Mouse (Mus musculus): ENCODE results near the gene Ppp1r13l. TPM values are rescaled to one million over a fixed set of nuclear protein-coding genes. Genes with fewer than 3 reads are reported as not detected.
A peak's percentile ranks its signal among the peaks of the same experiment; 100 is the strongest.

Ppp1r13l gene
- polyA plus RNA-seq, 1 experiment from 2014 or later, result 6.4 TPM

DNA sequence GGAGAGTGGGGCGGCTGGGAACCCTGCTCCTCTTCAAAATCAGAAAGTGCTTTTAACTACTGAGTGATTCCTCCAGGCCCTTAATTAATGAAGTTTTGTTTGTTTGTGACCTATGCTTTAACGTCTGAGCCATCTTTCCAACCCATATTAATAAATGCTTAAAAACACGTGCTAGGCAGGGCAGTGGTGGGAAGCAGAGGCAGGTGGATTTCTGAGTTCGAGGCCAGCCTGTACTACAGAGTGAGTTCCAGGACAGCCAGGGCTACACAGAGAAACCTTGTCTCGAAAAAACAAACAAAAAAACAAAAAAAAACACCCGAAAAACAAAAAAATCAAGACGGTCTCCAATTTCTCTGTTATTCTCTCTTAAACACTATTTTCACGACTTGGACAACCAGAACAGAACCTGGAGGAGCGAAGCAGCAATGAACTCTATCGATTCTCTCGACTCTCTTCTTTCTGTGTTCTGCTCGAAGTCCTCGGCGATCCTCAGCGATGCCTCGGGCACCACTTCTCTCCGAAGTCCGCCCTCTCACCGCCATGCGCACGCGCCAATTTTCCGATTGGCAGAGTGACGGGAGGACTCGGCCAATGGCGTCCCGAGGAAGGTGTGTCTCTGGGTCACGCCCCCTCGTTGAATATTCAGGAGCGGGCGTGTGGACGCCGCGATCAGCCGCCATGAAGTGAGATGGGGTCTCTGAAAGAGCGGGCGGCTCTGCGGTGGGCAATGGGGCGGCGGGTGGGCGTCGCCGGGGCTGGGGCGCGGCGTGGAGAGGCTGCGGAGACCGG, 22.0 kb downstream of the Ppp1r13l start, which contains the start of gene Ercc2:
Gene Ercc2 (plus strand): TSS at position 634 of the 789 bp plus-strand sequence.
- Histone ChIP-seq H3K4me3 (ENCODE audit: low read depth, low read length) (peak within 1 kb of the TSS; percentile 67), H3K4me2 (ENCODE audit: low read depth, low read length, severe bottlenecking) (peak within 1 kb of the TSS; percentile 73), H3K27me3 (ENCODE audit: control insufficient read depth, insufficient read depth, low read length) (no peaks in the 10 kb centered on the region), H3K4me1 (replicated peaks; ENCODE audit: control insufficient read depth, insufficient read depth, low read length) (peaks cover 3% of the 10 kb centered on the region; the same call in 1 of the 2 replicates), H3K36me3 (ENCODE audit: control insufficient read depth, insufficient read depth, low read length) (peaks cover under 1% of the 10 kb centered on the region), H3K9me3 (ENCODE audit: control insufficient read depth, low read length) (no peaks in the 10 kb centered on the region), H3K27ac (ENCODE audit: low read depth, low read length) (peak within 1 kb of the TSS; percentile 7; the same call in 1 of the 2 replicates), H3K9ac (ENCODE audit: low read length) (peak within 1 kb of the TSS; percentile 75)
- peak; percentile 99 for DNase-seq (ENCODE audit: low spot score)
- ATAC-seq (replicated peaks; ENCODE audit: low FRiP score), result peak; percentile 96
- 8% methylated on average over 43 of the region's 48 CpGs for WGBS

GRCm38 (mm10) chr7:19382166-19382541, 22.6 kb downstream of the Ppp1r13l start:
- peak overlapping the region; percentile 67 for H3K4me3 ChIP-seq (ENCODE audit: low read depth, low read length)
- no peaks in the 10 kb centered on the region for H3K9me3 ChIP-seq (ENCODE audit: control insufficient read depth, low read length)
- H3K9ac ChIP-seq (ENCODE audit: low read length), result peak overlapping the region; percentile 75
- H3K4me2 ChIP-seq (ENCODE audit: low read depth, low read length, severe bottlenecking), result peak overlapping the region; percentile 73
- peaks cover 3% of the 10 kb centered on the region; the same call in 1 of the 2 replicates for H3K4me1 ChIP-seq (replicated peaks; ENCODE audit: control insufficient read depth, insufficient read depth, low read length)
- H3K36me3 ChIP-seq (ENCODE audit: control insufficient read depth, insufficient read depth, low read length), result peaks cover 5% of the 10 kb centered on the region
- H3K27ac ChIP-seq (ENCODE audit: low read depth, low read length), result peak overlapping the region; percentile 7; the same call in 1 of the 2 replicates
- DNase-seq (ENCODE audit: low spot score), result no peak
- WGBS, result under 1% methylated on average over 20 of the region's 37 CpGs
- H3K27me3 ChIP-seq (ENCODE audit: control insufficient read depth, insufficient read depth, low read length), result no peaks in the 10 kb centered on the region
- ATAC-seq (replicated peaks; ENCODE audit: low FRiP score), result no peak; the same call in 1 of the 2 replicates

- H3K36me3 ChIP-seq (ENCODE audit: control insufficient read depth, insufficient read depth, low read length), result peaks cover 11% of the 10 kb centered on the region
- H3K4me1 ChIP-seq (replicated peaks; ENCODE audit: control insufficient read depth, insufficient read depth, low read length), result peaks cover 3% of the 10 kb centered on the region; the same call in 1 of the 2 replicates
- H3K4me3 ChIP-seq (ENCODE audit: low read depth, low read length), result no peak overlapping the region
- no peaks in the 10 kb centered on the region for H3K27me3 ChIP-seq (ENCODE audit: control insufficient read depth, insufficient read depth, low read length)
- DNase-seq (ENCODE audit: low spot score), result no peak
- no peak overlapping the region for H3K4me2 ChIP-seq (ENCODE audit: low read depth, low read length, severe bottlenecking)
- no peak for ATAC-seq (replicated peaks; ENCODE audit: low FRiP score)
- WGBS, result 85% methylated on average over 9 of the region's 9 CpGs
- no peaks in the 10 kb centered on the region for H3K9me3 ChIP-seq (ENCODE audit: control insufficient read depth, low read length)
- H3K27ac ChIP-seq (ENCODE audit: low read depth, low read length), result no peak overlapping the region
- H3K9ac ChIP-seq (ENCODE audit: low read length), result no peak overlapping the region
Observed at GRCm38 (mm10) chr7:19383708-19384107, 24.2 kb downstream of the Ppp1r13l start.

GRCm38 (mm10) chr7:19388699-19389413, 29.3 kb downstream of the Ppp1r13l start:
- H3K4me3 ChIP-seq (ENCODE audit: low read depth, low read length), result no peak overlapping the region
- peaks cover 24% of the 10 kb centered on the region for H3K36me3 ChIP-seq (ENCODE audit: control insufficient read depth, insufficient read depth, low read length)
- H3K27me3 ChIP-seq (ENCODE audit: control insufficient read depth, insufficient read depth, low read length), result no peaks in the 10 kb centered on the region
- H3K9ac ChIP-seq (ENCODE audit: low read length), result no peak overlapping the region
- ATAC-seq (replicated peaks; ENCODE audit: low FRiP score), result no peak
- H3K4me2 ChIP-seq (ENCODE audit: low read depth, low read length, severe bottlenecking), result no peak overlapping the region
- peak overlapping the region; percentile 39; the same call in 1 of the 2 replicates for H3K27ac ChIP-seq (ENCODE audit: low read depth, low read length)
- 77% methylated on average over 10 of the region's 10 CpGs for WGBS
- H3K9me3 ChIP-seq (ENCODE audit: control insufficient read depth, low read length), result no peaks in the 10 kb centered on the region
- H3K4me1 ChIP-seq (replicated peaks; ENCODE audit: control insufficient read depth, insufficient read depth, low read length), result no peaks in the 10 kb centered on the region; the same call in 1 of the 2 replicates
- DNase-seq (ENCODE audit: low spot score), result no peak

DNA sequence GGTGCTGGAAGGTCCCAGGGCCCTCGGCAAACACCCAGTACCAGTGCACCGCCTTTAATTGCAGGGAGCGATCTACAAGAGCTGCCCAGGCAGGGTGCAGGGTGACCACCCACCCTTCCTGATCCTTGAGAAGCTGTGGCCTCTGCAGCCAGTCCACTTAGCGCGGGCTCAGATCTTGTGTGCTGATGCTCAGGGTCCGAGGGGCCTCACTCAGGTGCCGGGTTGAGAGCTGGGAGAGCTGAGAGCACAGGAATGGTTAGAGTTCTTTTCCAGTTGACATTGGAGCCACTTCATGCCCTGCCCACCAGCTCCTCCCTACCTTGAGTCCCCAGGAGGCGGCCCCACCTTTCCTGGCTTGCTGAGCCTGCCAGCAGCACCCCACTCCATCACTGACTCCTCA, 34.9 kb downstream of the Ppp1r13l start:
- WGBS, result 89% methylated on average over 8 of the region's 8 CpGs
- Histone ChIP-seq H3K36me3 (ENCODE audit: control insufficient read depth, insufficient read depth, low read length) (peaks cover 17% of the 10 kb centered on the region; the same call in 1 of the 2 replicates), H3K9me3 (ENCODE audit: control insufficient read depth, low read length) (no peaks in the 10 kb centered on the region), H3K4me3 (ENCODE audit: low read depth, low read length) (no peak overlapping the region), H3K27ac (ENCODE audit: low read depth, low read length) (no peak overlapping the region), H3K4me2 (ENCODE audit: low read depth, low read length, severe bottlenecking) (no peak overlapping the region), H3K27me3 (ENCODE audit: control insufficient read depth, insufficient read depth, low read length) (0 out of 2 replicates have a peak, but pooled peaks cover 2% of the 10 kb centered on the region), H3K9ac (ENCODE audit: low read length) (no peak overlapping the region), H3K4me1 (replicated peaks; ENCODE audit: control insufficient read depth, insufficient read depth, low read length) (no peaks in the 10 kb centered on the region; the same call in 1 of the 2 replicates)
- DNase-seq (ENCODE audit: low spot score) (no peak), ATAC-seq (replicated peaks; ENCODE audit: low FRiP score) (no peak)

DNA sequence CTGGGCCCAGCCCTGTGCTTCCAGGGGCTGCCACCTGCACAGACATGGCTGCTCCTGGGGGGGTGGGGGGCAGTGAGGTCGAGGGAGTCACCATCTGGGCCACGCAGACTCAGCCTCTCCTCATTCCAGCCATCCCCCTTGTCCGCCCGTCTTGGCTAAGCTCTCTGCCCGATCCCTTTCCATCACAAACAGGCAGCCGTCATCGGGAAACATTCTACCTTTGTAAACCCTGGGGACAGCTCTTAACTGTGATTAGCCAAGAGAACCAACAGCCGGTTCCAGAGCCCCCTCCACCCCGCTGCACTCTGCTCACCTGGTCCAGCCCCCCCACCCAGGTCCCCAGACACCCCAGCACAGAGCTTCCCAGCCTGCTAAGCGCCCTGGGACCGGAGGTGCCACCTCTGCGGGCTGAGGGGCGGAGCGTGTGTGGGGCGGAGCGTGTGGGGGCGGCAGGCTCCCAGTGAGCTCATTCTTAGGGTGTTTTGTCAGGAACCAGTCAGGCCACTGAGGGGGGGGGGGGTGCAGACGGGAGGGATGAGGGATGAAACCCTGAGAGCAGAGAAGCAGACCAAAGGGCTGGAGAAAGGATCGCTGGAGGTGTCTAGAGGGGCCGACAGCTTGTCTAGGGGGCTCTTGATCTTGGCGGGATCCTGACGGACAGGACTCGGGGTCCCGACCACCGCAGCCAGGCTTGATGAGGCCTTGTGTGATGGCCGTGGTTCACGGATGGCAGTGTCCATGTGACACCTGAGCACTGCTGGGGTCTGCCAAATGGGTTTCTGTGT, 40.1 kb downstream of the Ppp1r13l start:
- Histone ChIP-seq H3K4me2 (ENCODE audit: low read depth, low read length, severe bottlenecking) (peak overlapping the region; percentile 43), H3K36me3 (ENCODE audit: control insufficient read depth, insufficient read depth, low read length) (peaks cover 3% of the 10 kb centered on the region; the same call in 1 of the 2 replicates), H3K27me3 (ENCODE audit: control insufficient read depth, insufficient read depth, low read length) (peaks cover 27% of the 10 kb centered on the region), H3K4me3 (ENCODE audit: low read depth, low read length) (peak overlapping the region; percentile 19), H3K9me3 (ENCODE audit: control insufficient read depth, low read length) (peaks cover 7% of the 10 kb centered on the region; the same call in 1 of the 2 replicates), H3K4me1 (replicated peaks; ENCODE audit: control insufficient read depth, insufficient read depth, low read length) (peaks cover 5% of the 10 kb centered on the region; the same call in 1 of the 2 replicates), H3K27ac (ENCODE audit: low read depth, low read length) (no peak overlapping the region), H3K9ac (ENCODE audit: low read length) (0 out of 2 replicates have a peak overlapping the region, but pooled peaks have one; percentile 18)
- ATAC-seq (replicated peaks; ENCODE audit: low FRiP score), result peak; percentile 49; the same call in 1 of the 2 replicates
- WGBS, result 2% methylated on average over 27 of the region's 27 CpGs
- DNase-seq (ENCODE audit: low spot score), result peak; percentile 76

- H3K4me3 ChIP-seq (ENCODE audit: low read depth, low read length), result no peak overlapping the region
- DNase-seq (ENCODE audit: low spot score), result no peak
- H3K27ac ChIP-seq (ENCODE audit: low read depth, low read length), result no peak overlapping the region
- H3K4me1 ChIP-seq (replicated peaks; ENCODE audit: control insufficient read depth, insufficient read depth, low read length), result peaks cover 5% of the 10 kb centered on the region; the same call in 1 of the 2 replicates
- H3K4me2 ChIP-seq (ENCODE audit: low read depth, low read length, severe bottlenecking), result no peak overlapping the region
- no peak for ATAC-seq (replicated peaks; ENCODE audit: low FRiP score)
- H3K36me3 ChIP-seq (ENCODE audit: control insufficient read depth, insufficient read depth, low read length), result no peaks in the 10 kb centered on the region
- peaks cover 7% of the 10 kb centered on the region; the same call in 1 of the 2 replicates for H3K9me3 ChIP-seq (ENCODE audit: control insufficient read depth, low read length)
- no peak overlapping the region for H3K9ac ChIP-seq (ENCODE audit: low read length)
- H3K27me3 ChIP-seq (ENCODE audit: control insufficient read depth, insufficient read depth, low read length), result peaks cover 33% of the 10 kb centered on the region
- 78% methylated on average over 4 of the region's 4 CpGs for whole genome bisulfite sequencing
Observed at GRCm38 (mm10) chr7:19400946-19401345, 41.4 kb downstream of the Ppp1r13l start.

Measured in forebrain, embryonic 11.5 days (tissue).